Mouse (Mus musculus): ENCODE measurements around the gene Nfkb1.

Nfkb1 gene

DNA sequence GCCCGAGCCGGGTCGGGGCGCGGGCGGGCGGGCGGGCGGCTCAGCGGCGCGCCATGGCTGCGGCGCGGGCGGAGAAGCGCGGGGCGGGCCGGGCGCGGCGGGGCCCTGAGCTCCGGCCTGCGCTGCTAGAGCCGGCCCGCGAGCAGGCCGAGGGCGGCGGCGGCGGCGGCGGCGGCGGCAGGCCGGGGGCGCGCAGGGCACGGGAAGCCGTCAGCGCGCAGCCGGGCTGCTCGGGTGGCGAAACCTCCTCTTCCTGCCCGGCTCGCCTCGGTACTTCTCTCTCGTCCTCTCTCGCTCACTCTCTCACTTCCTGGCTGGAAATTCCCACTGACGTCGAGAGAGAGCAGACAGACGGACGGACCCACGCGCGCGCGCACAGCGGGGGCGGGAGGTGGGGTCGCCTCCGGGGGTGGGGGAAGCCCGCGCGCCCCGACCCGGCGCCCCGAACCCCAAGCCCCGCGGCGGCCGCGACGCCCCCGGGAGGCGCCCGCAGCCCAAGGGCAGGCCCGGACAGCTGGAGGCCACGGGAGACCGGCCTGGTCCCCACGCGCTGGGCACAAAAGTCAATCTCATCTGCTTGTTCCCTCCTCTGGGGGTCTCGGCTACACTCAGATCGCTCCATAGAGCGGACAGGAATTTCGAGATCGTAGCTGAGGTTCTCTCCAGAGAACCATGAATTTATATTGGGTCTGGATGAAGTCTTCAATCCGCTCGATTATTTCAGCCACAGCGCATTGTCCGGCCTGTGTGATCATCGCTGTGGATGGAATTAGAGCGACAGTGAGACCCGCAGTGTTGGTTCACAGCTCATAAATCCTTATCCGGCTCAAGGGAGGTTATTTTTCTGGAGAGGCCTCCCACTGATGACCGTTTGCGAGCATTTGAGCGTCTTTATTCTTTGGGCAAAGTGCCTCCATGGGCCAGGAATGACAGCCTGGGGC is at the start of gene Nfkb1:
Nfkb1 (minus strand) TSS at position 357 of the 941 bp plus-strand sequence.
- no peaks in the 10 kb centered on the region for H3K36me3 ChIP-seq (ENCODE audit: insufficient read depth, low read length)
- H3K4me1 ChIP-seq (replicated peaks; ENCODE audit: low read depth, low read length) = peaks cover 31% of the 10 kb centered on the region
- peaks cover 34% of the 10 kb centered on the region for H3K27me3 ChIP-seq (ENCODE audit: insufficient read depth, low read length)
- H3K9me3 ChIP-seq (ENCODE audit: low read length) = no peaks in the 10 kb centered on the region
- TF ChIP-seq NANOG (IDR thresholded peaks at IDR 0.05; ENCODE audit: borderline replicate concordance, low read length) (no peak), POU5F1 (IDR thresholded peaks at IDR 0.05; ENCODE audit: borderline replicate concordance, low read length) (no peak), CTCF (conservative IDR thresholded peaks at IDR 0.05; ENCODE audit: low read length) (no peak)
- peak within 1 kb of the TSS; percentile 86 for H3K4me3 ChIP-seq (replicated peaks; ENCODE audit: low read length)

DNA sequence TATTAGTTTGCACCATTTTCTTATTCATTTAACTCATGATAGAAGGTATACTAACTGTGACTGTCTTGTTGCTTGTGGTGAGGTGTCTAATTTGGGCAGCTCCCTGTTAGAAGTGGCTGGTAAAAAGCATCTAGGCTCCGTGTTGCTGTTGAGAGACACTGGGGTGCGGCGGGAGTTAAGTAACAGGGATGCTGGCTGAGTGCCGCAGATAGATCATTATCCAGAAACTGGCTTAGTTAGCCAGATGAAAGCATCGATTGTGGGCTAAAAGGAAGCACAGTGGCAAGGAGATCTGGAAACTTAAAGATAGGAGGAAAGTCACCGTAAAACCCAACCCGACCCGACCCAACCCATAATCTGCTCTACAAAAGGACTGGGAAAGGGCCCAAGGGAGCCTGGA is 49.4 kb upstream of the Nfkb1 start:
- Histone ChIP-seq H3K27me3 (ENCODE audit: insufficient read depth, low read length) (no peaks in the 10 kb centered on the region), H3K9me3 (ENCODE audit: low read length) (peaks cover 3% of the 10 kb centered on the region; the same call in 1 of the 2 replicates), H3K36me3 (ENCODE audit: insufficient read depth, low read length) (no peaks in the 10 kb centered on the region), H3K4me1 (replicated peaks; ENCODE audit: low read depth, low read length) (no peaks in the 10 kb centered on the region), H3K4me3 (replicated peaks; ENCODE audit: low read length) (no peak overlapping the region)
- TF ChIP-seq NANOG (IDR thresholded peaks at IDR 0.05; ENCODE audit: borderline replicate concordance, low read length) (no peak), CTCF (conservative IDR thresholded peaks at IDR 0.05; ENCODE audit: low read length) (no peak), POU5F1 (IDR thresholded peaks at IDR 0.05; ENCODE audit: borderline replicate concordance, low read length) (no peak)

- Histone ChIP-seq H3K4me1 (replicated peaks; ENCODE audit: low read depth, low read length) (peaks cover 9% of the 10 kb centered on the region; the same call in 1 of the 2 replicates), H3K4me3 (replicated peaks; ENCODE audit: low read length) (no peak overlapping the region), H3K27me3 (ENCODE audit: insufficient read depth, low read length) (no peaks in the 10 kb centered on the region), H3K36me3 (ENCODE audit: insufficient read depth, low read length) (no peaks in the 10 kb centered on the region), H3K9me3 (ENCODE audit: low read length) (peaks cover 8% of the 10 kb centered on the region)
- TF ChIP-seq POU5F1 (IDR thresholded peaks at IDR 0.05; ENCODE audit: borderline replicate concordance, low read length) (no peak), CTCF (conservative IDR thresholded peaks at IDR 0.05; ENCODE audit: low read length) (no peak), NANOG (IDR thresholded peaks at IDR 0.05; ENCODE audit: borderline replicate concordance, low read length) (no peak)
These were observed 43.4 kb upstream of the Nfkb1 start for GRCm38 (mm10) chr3:135734736-135735135.

- peaks cover 14% of the 10 kb centered on the region; the same call in 1 of the 2 replicates for H3K4me1 ChIP-seq (replicated peaks; ENCODE audit: low read depth, low read length)
- peaks cover 4% of the 10 kb centered on the region for H3K27me3 ChIP-seq (ENCODE audit: insufficient read depth, low read length)
- H3K36me3 ChIP-seq (ENCODE audit: insufficient read depth, low read length) = no peaks in the 10 kb centered on the region
- peaks cover 8% of the 10 kb centered on the region for H3K9me3 ChIP-seq (ENCODE audit: low read length)
- no peak for TF ChIP-seq NANOG (IDR thresholded peaks at IDR 0.05; ENCODE audit: borderline replicate concordance, low read length)
- TF ChIP-seq POU5F1 (IDR thresholded peaks at IDR 0.05; ENCODE audit: borderline replicate concordance, low read length) = no peak
- TF ChIP-seq CTCF (conservative IDR thresholded peaks at IDR 0.05; ENCODE audit: low read length) = no peak
- H3K4me3 ChIP-seq (replicated peaks; ENCODE audit: low read length) = no peak overlapping the region
These were observed 41.5 kb upstream of the Nfkb1 start for GRCm38 (mm10) chr3:135732747-135733445.

GRCm38 (mm10) chr3:135731292-135732047 is 40.1 kb upstream of the Nfkb1 start:
- H3K4me1 ChIP-seq (replicated peaks; ENCODE audit: low read depth, low read length) = peaks cover 17% of the 10 kb centered on the region; the same call in 1 of the 2 replicates
- peaks cover 8% of the 10 kb centered on the region for H3K9me3 ChIP-seq (ENCODE audit: low read length)
- no peaks in the 10 kb centered on the region for H3K36me3 ChIP-seq (ENCODE audit: insufficient read depth, low read length)
- TF ChIP-seq NANOG (IDR thresholded peaks at IDR 0.05; ENCODE audit: borderline replicate concordance, low read length) = no peak
- peak; percentile 73 for TF ChIP-seq CTCF (conservative IDR thresholded peaks at IDR 0.05; ENCODE audit: low read length)
- H3K4me3 ChIP-seq (replicated peaks; ENCODE audit: low read length) = no peak overlapping the region
- H3K27me3 ChIP-seq (ENCODE audit: insufficient read depth, low read length) = peaks cover 4% of the 10 kb centered on the region

DNA sequence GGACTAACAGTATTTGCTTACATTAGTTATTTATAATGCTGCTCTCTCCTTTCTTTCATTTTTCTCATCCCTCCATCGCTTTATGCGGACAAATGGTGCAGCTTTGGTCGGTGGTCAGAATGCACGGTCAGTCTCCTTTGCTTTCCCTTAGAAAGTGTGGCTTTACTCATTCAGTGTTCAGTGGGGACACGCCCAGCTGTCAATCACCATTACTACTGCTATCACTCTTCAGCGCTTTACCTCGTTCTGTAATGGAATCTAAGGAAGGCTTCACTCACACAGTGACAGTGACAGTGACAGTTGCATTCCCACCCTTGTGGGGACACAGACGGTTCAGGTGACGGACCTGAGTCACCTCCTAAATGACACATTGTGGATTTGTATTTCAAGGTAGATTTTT is 39.4 kb upstream of the Nfkb1 start:
- TF ChIP-seq NANOG (IDR thresholded peaks at IDR 0.05; ENCODE audit: borderline replicate concordance, low read length) (no peak), POU5F1 (IDR thresholded peaks at IDR 0.05; ENCODE audit: borderline replicate concordance, low read length) (no peak), CTCF (conservative IDR thresholded peaks at IDR 0.05; ENCODE audit: low read length) (no peak)
- H3K27me3 ChIP-seq (ENCODE audit: insufficient read depth, low read length) = peaks cover 4% of the 10 kb centered on the region
- peaks cover 23% of the 10 kb centered on the region for H3K4me1 ChIP-seq (replicated peaks; ENCODE audit: low read depth, low read length)
- H3K4me3 ChIP-seq (replicated peaks; ENCODE audit: low read length) = no peak overlapping the region
- no peaks in the 10 kb centered on the region for H3K36me3 ChIP-seq (ENCODE audit: insufficient read depth, low read length)
- H3K9me3 ChIP-seq (ENCODE audit: low read length) = peaks cover 5% of the 10 kb centered on the region; the same call in 1 of the 2 replicates

DNA sequence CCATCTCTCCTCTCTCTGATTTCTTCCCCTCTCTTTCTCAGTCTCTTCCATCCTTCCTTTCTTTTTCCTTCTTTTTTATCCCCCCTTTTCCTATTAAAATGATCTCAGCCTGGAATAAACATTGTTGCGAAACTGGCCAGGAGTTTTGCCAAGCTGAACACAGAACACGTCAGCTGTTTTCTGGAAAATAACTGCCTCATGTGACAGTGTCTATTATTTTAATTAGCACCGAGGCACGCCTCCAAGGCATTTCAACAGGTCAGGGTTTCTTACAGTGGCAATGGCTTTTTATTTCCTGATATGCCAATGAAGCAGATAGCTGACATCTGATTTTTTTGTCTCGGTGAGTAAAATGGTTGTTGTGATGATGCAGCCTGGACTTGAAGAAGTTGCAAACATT is 38.2 kb upstream of the Nfkb1 start:
- TF ChIP-seq NANOG (IDR thresholded peaks at IDR 0.05; ENCODE audit: borderline replicate concordance, low read length) (no peak), CTCF (conservative IDR thresholded peaks at IDR 0.05; ENCODE audit: low read length) (no peak), POU5F1 (IDR thresholded peaks at IDR 0.05; ENCODE audit: borderline replicate concordance, low read length) (no peak)
- peaks cover 26% of the 10 kb centered on the region for H3K4me1 ChIP-seq (replicated peaks; ENCODE audit: low read depth, low read length)
- H3K27me3 ChIP-seq (ENCODE audit: insufficient read depth, low read length) = peaks cover 4% of the 10 kb centered on the region
- no peak overlapping the region for H3K4me3 ChIP-seq (replicated peaks; ENCODE audit: low read length)
- no peaks in the 10 kb centered on the region for H3K36me3 ChIP-seq (ENCODE audit: insufficient read depth, low read length)
- no peaks in the 10 kb centered on the region for H3K9me3 ChIP-seq (ENCODE audit: low read length)

GRCm38 (mm10) chr3:135728900-135729299 is 37.6 kb upstream of the Nfkb1 start:
- no peaks in the 10 kb centered on the region for H3K9me3 ChIP-seq (ENCODE audit: low read length)
- peaks cover 4% of the 10 kb centered on the region for H3K27me3 ChIP-seq (ENCODE audit: insufficient read depth, low read length)
- peaks cover 26% of the 10 kb centered on the region for H3K4me1 ChIP-seq (replicated peaks; ENCODE audit: low read depth, low read length)
- TF ChIP-seq POU5F1 (IDR thresholded peaks at IDR 0.05; ENCODE audit: borderline replicate concordance, low read length) (no peak), CTCF (conservative IDR thresholded peaks at IDR 0.05; ENCODE audit: low read length) (no peak), NANOG (IDR thresholded peaks at IDR 0.05; ENCODE audit: borderline replicate concordance, low read length) (no peak)
- no peaks in the 10 kb centered on the region for H3K36me3 ChIP-seq (ENCODE audit: insufficient read depth, low read length)
- no peak overlapping the region for H3K4me3 ChIP-seq (replicated peaks; ENCODE audit: low read length)
